Mouse (Mus musculus): ENCODE data around the gene Manbal. TPM values are rescaled to one million over a fixed set of nuclear protein-coding genes. Genes with fewer than 3 reads are reported as not detected.

Gene Manbal
- polyA plus RNA-seq (2014; fragmentation: Nextera tagmentation; extraction: Ambion mirVana): 47.8 and 89.9 TPM in 2 replicates

GRCm38 (mm10) chr2:157367184-157367893 lies at the start of gene Manbal:
Manbal (plus strand) TSS chr2:157367594.
- Histone ChIP-seq H3K27ac (replicated peaks; ENCODE audit: low read depth, low read length) (peak within 1 kb of the TSS; percentile 92), H3K9me3 (ENCODE audit: control insufficient read depth, low read length) (no peaks in the 10 kb centered on the region), H3K27me3 (ENCODE audit: control insufficient read depth, insufficient read depth, low read length) (no peaks in the 10 kb centered on the region), H3K4me1 (ENCODE audit: control insufficient read depth, insufficient read depth, low read length) (peaks cover 19% of the 10 kb centered on the region), H3K36me3 (ENCODE audit: control insufficient read depth, insufficient read depth, low read length) (peaks cover under 1% of the 10 kb centered on the region; the same call in 1 of the 2 replicates), H3K9ac (replicated peaks; ENCODE audit: low read length) (peak within 1 kb of the TSS; percentile 90), H3K4me3 (replicated peaks; ENCODE audit: low read depth, low read length) (peak within 1 kb of the TSS; percentile 86), H3K4me2 (ENCODE audit: low read length) (peak within 1 kb of the TSS; percentile 88)
- DNase-seq (peak; percentile 94), ATAC-seq (ENCODE audit: low FRiP score, low TSS enrichment) (peak; percentile 86)
- WGBS: 5% methylated on average over 42 of the region's 42 CpGs

GRCm38 (mm10) chr2:157320135-157320534 lies 47.3 kb upstream of the Manbal start:
- 69% methylated on average over 8 of the region's 8 CpGs for WGBS
- peaks cover 88% of the 10 kb centered on the region for H3K36me3 ChIP-seq (ENCODE audit: control insufficient read depth, insufficient read depth, low read length)

GRCm38 (mm10) chr2:157320886-157321285 lies 46.5 kb upstream of the Manbal start:
- no peaks in the 10 kb centered on the region for H3K27me3 ChIP-seq (ENCODE audit: control insufficient read depth, insufficient read depth, low read length)
- no peaks in the 10 kb centered on the region for H3K9me3 ChIP-seq (ENCODE audit: control insufficient read depth, low read length)
- DNase-seq (no peak), ATAC-seq (ENCODE audit: low FRiP score, low TSS enrichment) (no peak)
- H3K9ac ChIP-seq (replicated peaks; ENCODE audit: low read length): no peak overlapping the region
- no peak overlapping the region for H3K4me3 ChIP-seq (replicated peaks; ENCODE audit: low read depth, low read length)
- no peaks in the 10 kb centered on the region for H3K4me1 ChIP-seq (ENCODE audit: control insufficient read depth, insufficient read depth, low read length)
- 37% methylated on average over 5 of the region's 5 CpGs for WGBS
- H3K27ac ChIP-seq (replicated peaks; ENCODE audit: low read depth, low read length): no peak overlapping the region
- no peak overlapping the region for H3K4me2 ChIP-seq (ENCODE audit: low read length)
- peaks cover 87% of the 10 kb centered on the region for H3K36me3 ChIP-seq (ENCODE audit: control insufficient read depth, insufficient read depth, low read length)

More at GRCm38 (mm10) chr2:157320135-157320534, 47.3 kb upstream of the Manbal start:
- no peak for DNase-seq
- Histone ChIP-seq H3K9me3 (ENCODE audit: control insufficient read depth, low read length) (no peaks in the 10 kb centered on the region), H3K4me2 (ENCODE audit: low read length) (no peak overlapping the region), H3K9ac (replicated peaks; ENCODE audit: low read length) (no peak overlapping the region), H3K27me3 (ENCODE audit: control insufficient read depth, insufficient read depth, low read length) (no peaks in the 10 kb centered on the region), H3K4me1 (ENCODE audit: control insufficient read depth, insufficient read depth, low read length) (no peaks in the 10 kb centered on the region), H3K4me3 (replicated peaks; ENCODE audit: low read depth, low read length) (no peak overlapping the region), H3K27ac (replicated peaks; ENCODE audit: low read depth, low read length) (peak overlapping the region; percentile 45)
- ATAC-seq (ENCODE audit: low FRiP score, low TSS enrichment): no peak

GRCm38 (mm10) chr2:157322029-157322766 lies 45.2 kb upstream of the Manbal start:
- no peak for ATAC-seq (ENCODE audit: low FRiP score, low TSS enrichment)
- WGBS: 73% methylated on average over 5 of the region's 5 CpGs

GRCm38 (mm10) chr2:157325238-157325637 lies 42.2 kb upstream of the Manbal start:
- ATAC-seq (ENCODE audit: low FRiP score, low TSS enrichment) (no peak), DNase-seq (no peak)
- Histone ChIP-seq H3K4me2 (ENCODE audit: low read length) (no peak overlapping the region), H3K9ac (replicated peaks; ENCODE audit: low read length) (no peak overlapping the region), H3K27ac (replicated peaks; ENCODE audit: low read depth, low read length) (no peak overlapping the region), H3K4me3 (replicated peaks; ENCODE audit: low read depth, low read length) (no peak overlapping the region), H3K9me3 (ENCODE audit: control insufficient read depth, low read length) (no peaks in the 10 kb centered on the region), H3K27me3 (ENCODE audit: control insufficient read depth, insufficient read depth, low read length) (no peaks in the 10 kb centered on the region), H3K36me3 (ENCODE audit: control insufficient read depth, insufficient read depth, low read length) (peaks cover 67% of the 10 kb centered on the region), H3K4me1 (ENCODE audit: control insufficient read depth, insufficient read depth, low read length) (peaks cover 13% of the 10 kb centered on the region)
- 82% methylated on average over 2 of the region's 2 CpGs for WGBS

More at GRCm38 (mm10) chr2:157322029-157322766, 45.2 kb upstream of the Manbal start:
- peaks cover 85% of the 10 kb centered on the region for H3K36me3 ChIP-seq (ENCODE audit: control insufficient read depth, insufficient read depth, low read length)
- no peaks in the 10 kb centered on the region for H3K27me3 ChIP-seq (ENCODE audit: control insufficient read depth, insufficient read depth, low read length)
- H3K9ac ChIP-seq (replicated peaks; ENCODE audit: low read length): no peak overlapping the region; the same call in 1 of the 2 replicates
- no peaks in the 10 kb centered on the region for H3K4me1 ChIP-seq (ENCODE audit: control insufficient read depth, insufficient read depth, low read length)
- no peaks in the 10 kb centered on the region for H3K9me3 ChIP-seq (ENCODE audit: control insufficient read depth, low read length)
- H3K27ac ChIP-seq (replicated peaks; ENCODE audit: low read depth, low read length): peak overlapping the region; percentile 33; the same call in 1 of the 2 replicates
- DNase-seq: peak; percentile 47
- H3K4me3 ChIP-seq (replicated peaks; ENCODE audit: low read depth, low read length): no peak overlapping the region
- no peak overlapping the region for H3K4me2 ChIP-seq (ENCODE audit: low read length)

GRCm38 (mm10) chr2:157328106-157328505 lies 39.3 kb upstream of the Manbal start:
- peaks cover 41% of the 10 kb centered on the region for H3K36me3 ChIP-seq (ENCODE audit: control insufficient read depth, insufficient read depth, low read length)
- WGBS: 8% methylated on average over 5 of the region's 5 CpGs
- peak overlapping the region; percentile 72 for H3K27ac ChIP-seq (replicated peaks; ENCODE audit: low read depth, low read length)
- H3K9ac ChIP-seq (replicated peaks; ENCODE audit: low read length): no peak overlapping the region
- peaks cover 19% of the 10 kb centered on the region for H3K4me1 ChIP-seq (ENCODE audit: control insufficient read depth, insufficient read depth, low read length)
- H3K4me2 ChIP-seq (ENCODE audit: low read length): no peak overlapping the region
- no peaks in the 10 kb centered on the region for H3K27me3 ChIP-seq (ENCODE audit: control insufficient read depth, insufficient read depth, low read length)
- ATAC-seq (ENCODE audit: low FRiP score, low TSS enrichment) (peak; percentile 79), DNase-seq (no peak)
- H3K9me3 ChIP-seq (ENCODE audit: control insufficient read depth, low read length): no peaks in the 10 kb centered on the region
- no peak overlapping the region for H3K4me3 ChIP-seq (replicated peaks; ENCODE audit: low read depth, low read length)

GRCm38 (mm10) chr2:157328570-157328969 lies 38.8 kb upstream of the Manbal start:
- H3K4me1 ChIP-seq (ENCODE audit: control insufficient read depth, insufficient read depth, low read length): peaks cover 19% of the 10 kb centered on the region
- peak; percentile 78 for DNase-seq
- H3K4me2 ChIP-seq (ENCODE audit: low read length): no peak overlapping the region
- H3K27ac ChIP-seq (replicated peaks; ENCODE audit: low read depth, low read length): peak overlapping the region; percentile 72
- no peaks in the 10 kb centered on the region for H3K27me3 ChIP-seq (ENCODE audit: control insufficient read depth, insufficient read depth, low read length)
- 3% methylated on average over 11 of the region's 11 CpGs for WGBS
- peak; percentile 74 for ATAC-seq (ENCODE audit: low FRiP score, low TSS enrichment)
- no peak overlapping the region for H3K4me3 ChIP-seq (replicated peaks; ENCODE audit: low read depth, low read length)
- no peaks in the 10 kb centered on the region for H3K9me3 ChIP-seq (ENCODE audit: control insufficient read depth, low read length)
- peaks cover 36% of the 10 kb centered on the region for H3K36me3 ChIP-seq (ENCODE audit: control insufficient read depth, insufficient read depth, low read length)
- H3K9ac ChIP-seq (replicated peaks; ENCODE audit: low read length): 0 out of 2 replicates have a peak overlapping the region, but pooled peaks have one; percentile 34

GRCm38 (mm10) chr2:157332059-157332458 lies 35.3 kb upstream of the Manbal start:
- no peak overlapping the region for H3K9ac ChIP-seq (replicated peaks; ENCODE audit: low read length)
- peaks cover 7% of the 10 kb centered on the region for H3K36me3 ChIP-seq (ENCODE audit: control insufficient read depth, insufficient read depth, low read length)
- no peak for ATAC-seq (ENCODE audit: low FRiP score, low TSS enrichment)
- H3K9me3 ChIP-seq (ENCODE audit: control insufficient read depth, low read length): no peaks in the 10 kb centered on the region
- no peak overlapping the region for H3K4me2 ChIP-seq (ENCODE audit: low read length)
- H3K27ac ChIP-seq (replicated peaks; ENCODE audit: low read depth, low read length): peak overlapping the region; percentile 49; the same call in 1 of the 2 replicates
- no peaks in the 10 kb centered on the region for H3K27me3 ChIP-seq (ENCODE audit: control insufficient read depth, insufficient read depth, low read length)
- no peak for DNase-seq
- H3K4me1 ChIP-seq (ENCODE audit: control insufficient read depth, insufficient read depth, low read length): peaks cover 19% of the 10 kb centered on the region
- no peak overlapping the region for H3K4me3 ChIP-seq (replicated peaks; ENCODE audit: low read depth, low read length)
- 48% methylated on average over 5 of the region's 5 CpGs for WGBS

Measured in midbrain, embryonic 14.5 days (tissue).